Mouse (Mus musculus) midbrain, postnatal 0 days (tissue): ENCODE results near the gene Gm9195. TPM values are rescaled to one million over a fixed set of nuclear protein-coding genes. Genes with fewer than 3 reads are reported as not detected.

ENCODE experiments used
- ATAC-seq: fragments of 200-750 bp; cut with Nextera tagmentation; 2 replicates; pipeline ENCODE4 v1.8.0; 2017; ENCODE audit warnings: moderate number of reproducible peaks, mild to moderate bottlenecking, moderate TSS enrichment, moderate library complexity; ENCODE audit not compliant: low FRiP score
- DNase-seq: peaks from one replicate; pipeline ENCODE4 v3.0.0-alpha.2; 2015; ENCODE audit warnings: low spot score
- H3K27ac ChIP-seq: fragments of 300-500 bp; sonication (generic); 2 replicates; pipeline ENCODE4 v1.5.1; 2014; ENCODE audit warnings: low read depth, mild to moderate bottlenecking, low read length, mixed read lengths
- H3K27me3 ChIP-seq: fragments of 300-500 bp; sonication (generic); 2 replicates; pipeline ENCODE4 v1.6.1; 2014; ENCODE audit warnings: low read length, control low read depth, mixed read lengths; ENCODE audit not compliant: insufficient read depth
- H3K36me3 ChIP-seq: fragments of 300-500 bp; sonication (generic); 2 replicates; pipeline ENCODE4 v1.6.1; 2014; ENCODE audit warnings: low read length, control low read depth, mixed read lengths; ENCODE audit not compliant: insufficient read depth
- H3K4me1 ChIP-seq: fragments of 300-500 bp; sonication (generic); 2 replicates; pipeline ENCODE4 v1.6.1; 2014; ENCODE audit warnings: mild to moderate bottlenecking, control low read depth, antibody characterized with exemption, low read length, mixed read lengths; ENCODE audit not compliant: insufficient read depth
- H3K4me2 ChIP-seq: fragments of 300-500 bp; sonication (generic); 2 replicates; pipeline ENCODE4 v1.6.1; 2014; ENCODE audit warnings: low read depth, mild to moderate bottlenecking, low read length, mixed read lengths; ENCODE audit not compliant: poor library complexity, severe bottlenecking
- H3K4me3 ChIP-seq: fragments of 300-500 bp; sonication (generic); 2 replicates; pipeline ENCODE4 v1.5.1; 2014; ENCODE audit warnings: low read depth, mild to moderate bottlenecking, low read length, moderate library complexity
- H3K9ac ChIP-seq: fragments of 300-500 bp; sonication (generic); replicated peaks from 2 replicates; pipeline ENCODE4 v1.6.1; 2014; ENCODE audit warnings: mild to moderate bottlenecking, low read length, moderate library complexity, mixed read lengths; ENCODE audit not compliant: poor library complexity, severe bottlenecking
- H3K9me3 ChIP-seq: fragments of 300-500 bp; sonication (generic); 2 replicates; pipeline ENCODE4 v1.6.1; 2016; ENCODE audit warnings: low read length, control low read depth
- CTCF ChIP-seq: IDR thresholded peaks from 2 replicates; pipeline ENCODE4 v1.5.1; 2016; ENCODE audit warnings: antibody characterized with exemption, mild to moderate bottlenecking
- WGBS: fragments of 180-500 bp; shearing (Covaris S2); extraction: QIAGEN DNeasy Blood & Tissue Kit; methylation state at CpG from one replicate; pipeline ENCODE4 v1.1.7; 2014; 5-methylcytosine and 5-hydroxymethylcytosine counted together
- polyA plus RNA-seq: library from polyadenylated mRNA; unstranded; fragments of >200 nt; fragmentation: Nextera tagmentation; extraction: Ambion mirVana; gene quantifications from 2 replicates; pipeline ENCODE4 v1.2.1, GENCODE M21; 2015
- total RNA-seq: library from RNA; depleted of rRNA; stranded (reverse); fragments of >200 nt; gene quantifications from 2 replicates; pipeline ENCODE4 v1.2.3, GENCODE M21; 2014; rRNA removed

Gene Gm9195
- total and polyA plus RNA-seq, 2 experiments from 2014 or later: not detected

DNA sequence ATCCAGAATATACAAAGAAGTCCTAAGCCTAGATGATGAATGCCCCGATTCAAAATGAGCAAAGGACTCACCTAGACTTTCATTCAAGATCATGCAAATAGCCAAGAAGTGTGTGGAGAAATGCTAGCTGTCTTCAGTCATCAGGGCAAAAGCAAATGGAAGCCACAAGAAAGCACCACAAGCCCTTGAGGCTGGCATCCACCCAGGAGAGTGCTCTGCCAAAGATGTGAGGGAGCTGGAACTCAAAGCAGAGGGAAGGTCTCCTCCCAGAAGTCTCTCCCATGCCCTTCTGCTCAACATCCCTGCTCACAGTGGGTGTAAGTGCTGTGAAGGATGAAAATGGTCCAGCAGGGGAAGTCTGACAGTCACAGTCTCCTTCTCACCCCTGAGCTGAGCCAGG is 52.7 kb downstream of the Gm9195 start:
- Histone ChIP-seq H3K27ac (no peak overlapping the region), H3K4me1 (no peaks in the 10 kb centered on the region), H3K4me3 (no peak overlapping the region), H3K27me3 (no peaks in the 10 kb centered on the region), H3K36me3 (no peaks in the 10 kb centered on the region), H3K4me2 (no peak overlapping the region), H3K9ac (no peak overlapping the region), H3K9me3 (no peaks in the 10 kb centered on the region)
- DNase-seq: no peak
- no peak for TF ChIP-seq CTCF
- WGBS: 79% methylated on average over 1 of the region's 1 CpGs
- ATAC-seq: no peak

DNA sequence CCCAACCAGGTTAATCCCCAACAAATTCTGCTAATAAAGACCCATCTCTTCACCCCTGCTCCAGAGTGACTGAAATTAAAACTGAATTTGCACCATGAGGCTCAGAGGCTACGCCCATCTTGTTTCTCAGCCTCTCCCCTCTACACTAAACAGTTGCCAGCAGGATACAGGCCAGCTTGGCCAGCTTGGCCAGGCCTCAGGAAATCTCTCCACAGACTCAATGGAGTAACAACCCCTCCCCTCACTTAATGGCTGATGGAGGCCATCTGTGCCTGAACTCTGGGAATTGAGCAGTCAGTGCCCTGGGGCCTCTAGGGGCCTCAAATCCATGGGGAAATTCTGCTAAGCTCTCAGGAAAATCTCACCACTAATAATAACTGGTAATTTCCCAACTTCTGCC is 101.9 kb downstream of the Gm9195 start:
- H3K27ac ChIP-seq: no peak overlapping the region
- DNase-seq (peak; percentile 82), ATAC-seq (peak; percentile 58; the same call in 1 of the 2 replicates)
- no peaks in the 10 kb centered on the region for H3K27me3 ChIP-seq
- no peak overlapping the region for H3K4me3 ChIP-seq
- no peaks in the 10 kb centered on the region for H3K9me3 ChIP-seq
- H3K4me1 ChIP-seq: no peaks in the 10 kb centered on the region
- no peaks in the 10 kb centered on the region for H3K36me3 ChIP-seq
- H3K4me2 ChIP-seq: no peak overlapping the region
- no peak overlapping the region for H3K9ac ChIP-seq
- WGBS: 71% methylated on average over 1 of the region's 1 CpGs
- TF ChIP-seq CTCF: no peak

DNA sequence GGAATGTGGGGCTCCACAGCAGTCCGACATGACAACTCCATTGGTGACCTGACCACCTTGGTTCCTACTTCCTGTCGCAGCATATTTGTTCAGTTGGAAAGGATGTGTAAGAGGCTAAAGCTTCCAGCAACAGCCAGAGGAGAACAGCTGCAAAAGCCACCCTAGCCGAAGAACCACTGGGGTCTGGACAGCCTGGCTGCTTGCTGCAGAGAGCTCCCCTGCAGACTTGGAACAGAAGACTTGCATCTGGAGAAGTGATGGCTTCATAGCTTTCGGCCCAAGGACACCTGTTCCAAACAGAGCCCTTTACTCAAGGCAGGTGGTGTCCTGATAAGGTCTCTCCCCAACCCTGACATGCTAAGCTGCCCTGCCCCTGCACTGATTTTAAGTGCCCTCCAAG is 102.3 kb downstream of the Gm9195 start:
- Histone ChIP-seq H3K9me3 (no peaks in the 10 kb centered on the region), H3K27ac (no peak overlapping the region), H3K4me3 (no peak overlapping the region), H3K9ac (no peak overlapping the region), H3K27me3 (no peaks in the 10 kb centered on the region), H3K4me2 (no peak overlapping the region), H3K36me3 (no peaks in the 10 kb centered on the region), H3K4me1 (no peaks in the 10 kb centered on the region)
- WGBS: 87% methylated on average over 4 of the region's 4 CpGs
- TF ChIP-seq CTCF: no peak
- DNase-seq (no peak), ATAC-seq (no peak; the same call in 1 of the 2 replicates)

DNA sequence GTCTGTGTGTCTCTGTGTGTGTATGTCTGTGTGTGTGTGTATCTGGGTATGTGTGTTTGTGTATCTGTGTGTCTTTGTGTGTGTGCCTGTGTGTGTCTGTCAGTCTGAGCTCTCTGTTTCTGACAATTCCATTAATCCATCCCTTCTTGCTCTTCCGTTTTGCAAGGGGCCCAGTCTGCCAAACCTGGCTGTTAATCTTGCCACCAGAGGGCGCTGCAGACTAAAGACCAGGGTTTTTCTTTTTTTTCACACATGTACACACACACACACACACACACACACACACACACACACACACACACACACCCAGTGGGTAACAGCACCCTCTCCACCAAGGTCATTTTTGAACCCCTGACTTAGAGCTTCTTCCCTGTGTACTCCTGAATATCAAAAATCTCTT is 114.4 kb downstream of the Gm9195 start:
- H3K9me3 ChIP-seq: no peaks in the 10 kb centered on the region
- no peak overlapping the region for H3K4me3 ChIP-seq
- ATAC-seq (no peak), DNase-seq (peak; percentile 64)
- no peak overlapping the region for H3K4me2 ChIP-seq
- WGBS: 3% methylated on average over 2 of the region's 2 CpGs
- H3K4me1 ChIP-seq: no peaks in the 10 kb centered on the region
- no peaks in the 10 kb centered on the region for H3K27me3 ChIP-seq
- H3K27ac ChIP-seq: no peak overlapping the region
- TF ChIP-seq CTCF: peak; percentile 79
- no peaks in the 10 kb centered on the region for H3K36me3 ChIP-seq
- H3K9ac ChIP-seq: no peak overlapping the region

Other genes starting within 250 kb of the Gm9195 start
- 46.6 and 66.2 TPM in 2 replicates for gene Fndc3a, start 218.2 kb upstream of the Gm9195 start, total RNA-seq
- 48.6 and 50.3 TPM in 2 replicates for gene Fndc3a, start 218.2 kb upstream of the Gm9195 start, polyA plus RNA-seq